Mouse (Mus musculus) 416B (cell line): Measurements from ENCODE around the gene Zbtb6.

Experiments
- DNase-seq: peaks from one replicate; pipeline ENCODE4 v3.0.0; 2011; ENCODE audit warnings: low read depth

The Zbtb6 gene

DNA sequence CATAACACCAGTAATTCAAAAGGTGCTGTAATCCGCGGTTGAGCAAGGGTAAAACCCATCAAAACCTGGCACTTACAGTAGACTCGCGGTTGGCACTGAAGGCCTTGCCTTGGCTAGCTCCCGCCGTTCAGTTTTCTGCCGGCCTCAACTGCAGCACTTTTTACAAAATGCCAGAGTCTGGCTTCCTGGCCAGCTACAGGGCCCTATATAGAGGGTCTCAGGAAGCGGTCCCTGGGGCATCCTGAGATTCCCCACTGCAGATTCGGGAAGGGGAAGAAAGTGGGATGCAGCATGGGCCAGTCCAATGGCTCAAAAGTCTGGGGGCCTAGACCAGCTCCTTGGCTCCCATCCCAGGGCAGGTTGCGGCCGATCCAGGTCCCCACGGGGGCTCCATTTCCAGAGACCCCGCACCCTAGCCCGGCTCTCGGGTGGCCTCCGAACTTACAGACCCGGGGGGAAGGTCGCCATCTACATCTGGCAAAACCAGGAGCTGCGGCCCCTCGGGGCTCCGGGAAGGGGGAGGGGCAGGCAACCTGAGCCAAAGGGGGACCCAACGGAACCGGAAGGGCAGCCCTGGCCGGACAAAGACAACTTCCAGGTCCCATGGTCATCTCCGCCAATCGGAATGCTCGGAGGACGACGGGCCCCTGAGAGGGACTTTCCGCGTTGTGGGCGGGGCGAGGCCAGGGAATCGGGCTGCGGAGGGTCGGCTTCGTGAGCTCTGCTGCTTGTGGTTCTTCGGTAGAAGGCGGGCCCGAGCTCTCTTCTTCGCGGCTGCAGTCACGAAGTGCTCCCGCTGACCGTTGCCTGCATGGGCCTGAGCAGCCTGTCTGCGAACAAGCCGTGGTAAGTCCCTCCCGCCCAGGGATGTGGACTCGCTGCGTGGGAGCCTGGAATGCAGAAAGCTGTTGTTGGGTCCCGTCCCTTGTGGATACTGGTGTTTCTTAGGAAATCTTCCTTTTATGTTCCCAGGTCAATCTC is at the start of gene Zbtb6, which contains the start of the genes Zbtb26 and Rabgap1:
TSS of gene Zbtb6 (minus strand) at position 561 of the 981 bp plus-strand sequence.
TSS of gene Zbtb26 (minus strand) at position 525 of the 981 bp plus-strand sequence.
TSS of gene Rabgap1 (plus strand) at position 669 of the 981 bp plus-strand sequence.
- peak; percentile 96 for DNase-seq

DNA sequence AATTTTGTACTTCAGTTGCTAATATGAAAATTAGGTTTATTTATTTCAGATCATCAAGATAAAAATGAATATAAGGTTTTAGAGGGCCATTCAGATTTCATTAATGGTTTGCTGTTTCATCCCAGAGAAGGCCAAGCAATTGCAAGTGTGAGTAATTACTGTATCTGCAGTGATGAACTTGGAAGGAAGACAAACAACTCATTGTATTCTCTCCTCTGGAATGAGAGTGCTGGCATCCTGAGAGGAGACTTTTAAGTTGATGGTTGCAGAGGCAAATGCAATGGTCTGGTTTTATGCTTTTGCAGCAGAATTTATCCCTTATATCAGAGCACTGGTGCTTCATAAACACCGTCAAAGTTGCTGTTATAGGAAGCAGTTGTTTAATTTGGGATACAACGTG is 46.0 kb upstream of the Zbtb6 start:
- DNase-seq = no peak

DNA sequence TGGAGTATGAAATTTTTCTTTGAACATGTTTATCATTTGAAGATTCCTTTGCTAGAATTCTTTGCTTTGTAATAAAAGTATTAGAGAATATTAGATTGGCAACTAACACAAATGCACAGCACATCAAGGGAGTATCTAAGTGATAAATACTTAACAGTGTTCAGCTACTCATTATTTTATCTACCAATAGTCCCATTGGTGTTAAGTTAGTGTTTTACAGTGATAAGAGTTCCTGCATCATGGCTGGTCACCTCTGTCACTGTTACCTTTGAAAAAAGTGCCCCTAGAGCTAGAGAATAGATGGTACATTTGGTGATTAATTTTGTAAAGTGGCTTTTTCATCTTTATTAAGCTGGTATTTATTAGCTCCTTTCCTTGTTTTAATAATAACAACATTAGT is 43.4 kb upstream of the Zbtb6 start:
- no peak for DNase-seq

DNA sequence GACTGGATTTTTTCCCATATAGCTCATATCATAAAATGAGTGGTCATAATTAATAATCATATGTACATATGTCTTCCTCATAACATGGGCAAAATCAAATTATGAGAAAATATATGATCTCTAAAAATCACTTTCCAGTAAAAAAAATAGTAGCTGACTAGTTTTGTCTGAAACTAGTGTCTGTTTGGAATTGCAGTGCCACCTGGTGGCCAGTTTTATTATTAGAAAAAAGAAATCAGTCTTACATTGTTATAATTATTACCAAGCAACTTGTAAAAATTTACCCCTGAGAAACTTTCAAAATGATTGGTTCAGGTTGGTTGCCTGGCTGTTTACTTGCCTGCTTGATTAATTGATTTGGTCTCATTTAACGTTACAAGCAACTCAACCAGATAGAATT is 42.4 kb upstream of the Zbtb6 start:
- peak; percentile 74 for DNase-seq

DNA sequence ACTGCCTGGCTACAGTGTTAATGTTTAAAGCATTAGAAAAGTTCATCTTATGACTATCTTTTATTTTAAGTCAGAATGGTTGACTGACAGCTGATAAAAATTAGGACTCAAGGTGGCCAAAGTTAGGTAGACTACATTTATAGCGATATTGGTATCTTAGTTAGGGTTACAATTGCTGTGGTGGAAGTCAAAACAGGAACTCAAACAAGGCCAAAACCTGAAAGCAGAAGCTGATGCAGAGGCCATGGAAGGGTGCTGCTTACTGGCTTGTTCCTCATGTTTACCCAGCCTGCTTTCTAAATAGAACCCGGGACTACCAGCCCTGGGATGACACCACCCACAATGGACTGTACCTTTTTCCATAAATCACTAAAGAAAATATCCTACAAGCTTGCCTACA is 41.2 kb upstream of the Zbtb6 start:
- DNase-seq = no peak

DNA sequence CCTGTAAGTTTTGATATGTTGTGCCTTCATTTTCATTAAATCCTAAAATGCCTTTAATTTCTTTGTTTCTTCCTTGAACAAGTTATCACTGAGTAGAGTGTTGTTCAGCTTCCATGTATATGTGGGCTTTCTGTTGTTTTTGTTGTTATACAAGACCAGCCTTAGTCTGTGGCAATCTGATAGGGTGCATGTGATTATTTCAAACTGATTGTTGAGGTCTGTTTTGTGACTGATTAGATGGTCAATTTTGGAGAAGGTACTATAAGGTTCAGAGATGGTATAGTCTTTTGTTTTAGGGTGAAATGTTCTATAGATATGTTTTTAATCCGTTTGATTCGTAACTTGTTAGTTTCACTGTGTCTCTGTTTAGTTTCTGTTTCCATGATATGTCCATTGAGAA is 37.1 kb upstream of the Zbtb6 start:
- DNase-seq = no peak

DNA sequence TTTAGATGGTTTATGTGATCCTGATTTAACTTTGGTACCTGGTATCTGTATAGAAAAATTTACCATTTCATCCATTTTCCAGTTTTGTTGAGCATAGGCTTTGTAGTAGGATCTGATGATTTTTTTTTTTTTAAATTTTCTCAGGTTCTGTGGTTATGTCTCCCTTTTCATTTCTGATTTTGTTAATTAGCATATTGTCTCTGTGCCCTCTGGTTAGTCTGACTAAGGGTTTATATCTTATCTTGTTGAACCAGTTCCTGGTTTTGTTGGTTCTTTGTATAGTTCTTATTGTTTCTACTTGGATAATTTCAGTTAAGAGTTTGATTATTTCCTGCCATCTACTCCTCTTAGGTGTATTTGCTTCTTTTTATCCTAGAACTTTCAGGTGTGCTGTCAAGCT is 36.6 kb upstream of the Zbtb6 start:
- DNase-seq = no peak

DNA sequence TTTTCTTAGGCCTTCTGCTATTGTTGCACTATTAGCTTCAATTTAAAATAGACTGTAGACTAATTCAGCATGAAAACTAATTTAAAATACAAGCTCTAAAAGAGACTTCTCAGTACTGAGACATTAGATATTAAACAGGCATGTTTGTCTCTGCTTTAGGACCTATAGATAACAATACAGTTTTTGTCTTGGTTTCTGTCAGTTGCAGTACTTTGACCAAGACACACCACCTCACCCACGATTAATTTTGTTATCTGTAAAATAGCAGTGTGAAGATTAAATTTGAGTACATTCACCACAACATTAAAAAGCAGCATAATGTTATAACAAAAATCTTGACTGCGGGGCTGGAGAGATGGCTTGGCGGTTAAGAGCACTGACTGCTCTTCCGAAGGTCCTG is 23.3 kb upstream of the Zbtb6 start:
- DNase-seq = no peak

DNA sequence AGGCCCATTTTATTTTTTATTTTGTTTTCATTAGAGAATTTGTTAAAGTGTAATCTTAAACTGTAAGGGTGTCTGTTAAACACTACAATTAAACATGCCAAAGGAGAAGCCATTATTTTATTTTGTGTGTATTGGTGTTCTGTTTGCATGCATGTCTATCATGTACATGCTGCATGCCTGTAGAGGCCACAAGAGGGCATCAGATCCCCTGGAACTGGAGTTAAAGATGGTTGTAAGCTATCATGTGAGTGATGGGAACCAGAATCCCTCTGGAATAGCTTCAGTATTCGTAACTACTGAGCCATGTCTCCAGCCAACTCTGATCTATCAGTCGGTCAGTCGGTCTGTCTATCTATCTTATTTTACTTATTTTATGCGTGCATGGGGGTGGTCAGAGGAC is 17.7 kb upstream of the Zbtb6 start:
- DNase-seq = no peak

DNA sequence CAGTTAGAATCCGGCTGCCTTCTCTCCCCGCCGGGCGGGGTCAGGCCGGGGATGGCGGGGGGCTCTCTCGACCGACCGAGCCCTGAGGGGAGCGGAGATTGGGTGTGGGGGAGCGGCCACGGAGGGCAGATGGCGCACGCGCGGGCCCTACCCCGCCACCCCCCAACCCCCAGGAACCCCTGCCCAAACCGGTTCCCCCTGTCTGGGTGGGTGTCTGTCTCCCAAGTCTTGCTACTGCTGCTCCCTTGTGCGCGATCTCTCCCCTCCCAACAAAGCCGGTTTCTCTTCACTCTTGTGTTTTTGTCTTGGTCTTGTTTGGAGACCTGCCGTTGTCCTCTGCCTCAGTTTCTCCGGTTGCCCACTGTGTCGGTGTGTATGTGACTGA is 9.4 kb upstream of the Zbtb6 start:
- DNase-seq = no peak

DNA sequence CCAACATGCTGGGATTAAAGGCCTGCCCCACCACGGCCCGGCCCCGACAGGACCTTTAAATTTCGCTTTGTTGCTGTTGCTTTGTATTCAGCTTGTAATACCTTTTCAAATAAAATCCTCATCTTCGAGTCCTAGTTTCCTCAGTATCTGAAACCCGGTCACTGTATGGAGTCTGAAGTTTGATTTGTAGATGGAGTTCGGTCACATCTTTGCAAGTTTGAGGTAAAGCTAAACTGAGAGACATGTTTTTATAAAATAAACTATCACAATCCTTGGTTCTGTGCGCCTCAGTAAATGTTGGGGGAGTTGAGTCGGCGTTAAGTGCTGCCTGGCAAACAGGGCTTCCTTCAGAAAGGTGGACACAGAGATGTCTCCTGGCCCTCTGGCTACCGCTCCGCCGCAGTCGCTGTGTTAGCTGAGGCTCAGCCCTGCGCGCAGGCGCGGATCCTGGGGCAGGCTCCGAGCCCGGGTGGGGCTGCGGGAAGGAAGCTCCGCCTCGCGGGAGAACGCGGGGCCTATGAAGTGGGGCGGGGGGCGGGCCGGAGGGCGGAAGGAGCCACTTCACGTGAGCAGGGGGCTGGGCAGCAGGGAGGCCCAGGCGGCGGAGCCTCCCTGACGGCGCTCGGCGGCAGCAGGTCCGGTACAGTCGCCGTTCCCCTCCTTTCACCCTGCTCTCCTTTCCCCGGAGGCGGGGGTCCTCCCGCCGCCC is 8.8 kb upstream of the Zbtb6 start:
- DNase-seq = peak; percentile 93

DNA sequence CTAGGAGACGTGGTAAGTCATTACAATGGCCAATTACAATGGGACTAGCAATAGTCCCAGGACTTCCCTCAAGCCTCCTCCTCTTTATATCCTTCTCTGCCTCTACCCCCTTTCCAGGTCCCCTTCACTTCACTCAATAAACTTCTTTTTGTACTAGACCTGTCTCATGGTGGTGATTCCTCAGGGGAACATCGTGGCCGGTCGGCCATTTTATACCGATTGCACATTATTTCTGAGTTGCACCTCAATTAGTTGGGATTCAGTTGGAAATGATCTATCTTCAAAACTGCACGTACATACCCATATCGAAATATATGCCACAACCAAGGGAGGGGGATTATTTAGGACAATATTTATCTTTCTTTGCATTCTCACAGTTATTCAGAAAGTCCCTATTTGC is 11.4 kb downstream of the Zbtb6 start:
- peak; percentile 66 for DNase-seq

DNA sequence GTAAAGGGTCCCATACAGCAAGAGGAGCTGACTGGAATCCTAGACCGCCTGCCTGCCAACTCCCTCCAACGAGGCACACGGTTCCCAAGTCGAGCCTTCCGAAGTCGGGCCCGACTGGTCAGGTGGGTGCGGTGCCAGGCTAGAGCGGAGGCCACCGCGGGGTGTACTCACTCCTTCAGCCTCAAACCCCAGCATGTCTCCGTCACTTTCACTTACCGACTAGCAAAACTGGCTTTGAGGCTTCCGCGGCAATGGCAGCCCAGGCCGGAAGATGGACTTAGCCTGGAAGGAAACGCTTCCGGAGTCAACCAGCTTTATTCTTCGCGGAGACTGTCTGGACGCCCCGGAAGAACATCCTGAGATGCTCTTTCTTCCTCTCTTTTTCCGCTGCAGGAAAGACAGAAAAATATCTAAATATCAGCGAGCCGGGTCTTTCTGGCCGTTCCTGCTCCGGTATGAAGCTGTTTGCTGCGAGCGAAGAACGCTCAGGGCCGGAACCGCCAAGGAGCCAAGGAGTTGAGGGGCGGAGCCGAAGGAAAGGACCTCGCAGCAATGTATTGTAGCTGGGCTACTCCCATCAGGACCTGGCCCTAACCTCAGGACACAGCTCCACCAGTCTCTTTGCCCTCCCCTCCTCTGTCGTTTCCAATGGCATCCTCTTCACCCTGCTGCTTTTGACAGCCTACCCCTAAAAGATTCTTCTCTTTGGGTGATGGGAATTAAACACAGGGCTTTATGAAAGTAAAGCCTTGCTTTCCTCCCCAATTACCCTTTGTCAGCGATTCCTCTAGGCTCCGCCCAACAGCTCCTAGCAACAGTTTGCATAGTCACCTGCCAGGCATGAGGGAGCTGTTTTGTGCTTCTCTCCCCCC is 12.1 kb downstream of the Zbtb6 start:
- DNase-seq = peak; percentile 91

DNA sequence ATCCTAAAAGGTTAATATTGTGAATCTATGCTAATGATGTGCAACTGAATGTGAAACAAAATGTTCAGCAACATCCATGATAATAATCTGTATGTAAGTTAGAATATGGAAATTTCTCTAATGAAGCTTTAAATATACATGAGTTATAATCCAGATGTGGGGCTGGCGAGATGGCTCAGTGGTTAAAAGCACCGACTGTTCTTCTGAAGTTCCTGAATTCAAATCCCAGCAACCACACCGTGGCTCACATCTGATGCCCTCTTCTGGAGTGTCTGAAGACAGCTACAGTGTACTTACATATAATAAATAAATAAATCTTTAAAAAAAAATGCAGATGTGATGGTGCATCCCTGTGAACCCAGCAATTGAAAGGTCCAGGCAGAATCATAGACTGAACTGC is 19.3 kb downstream of the Zbtb6 start:
- DNase-seq = peak; percentile 69

DNA sequence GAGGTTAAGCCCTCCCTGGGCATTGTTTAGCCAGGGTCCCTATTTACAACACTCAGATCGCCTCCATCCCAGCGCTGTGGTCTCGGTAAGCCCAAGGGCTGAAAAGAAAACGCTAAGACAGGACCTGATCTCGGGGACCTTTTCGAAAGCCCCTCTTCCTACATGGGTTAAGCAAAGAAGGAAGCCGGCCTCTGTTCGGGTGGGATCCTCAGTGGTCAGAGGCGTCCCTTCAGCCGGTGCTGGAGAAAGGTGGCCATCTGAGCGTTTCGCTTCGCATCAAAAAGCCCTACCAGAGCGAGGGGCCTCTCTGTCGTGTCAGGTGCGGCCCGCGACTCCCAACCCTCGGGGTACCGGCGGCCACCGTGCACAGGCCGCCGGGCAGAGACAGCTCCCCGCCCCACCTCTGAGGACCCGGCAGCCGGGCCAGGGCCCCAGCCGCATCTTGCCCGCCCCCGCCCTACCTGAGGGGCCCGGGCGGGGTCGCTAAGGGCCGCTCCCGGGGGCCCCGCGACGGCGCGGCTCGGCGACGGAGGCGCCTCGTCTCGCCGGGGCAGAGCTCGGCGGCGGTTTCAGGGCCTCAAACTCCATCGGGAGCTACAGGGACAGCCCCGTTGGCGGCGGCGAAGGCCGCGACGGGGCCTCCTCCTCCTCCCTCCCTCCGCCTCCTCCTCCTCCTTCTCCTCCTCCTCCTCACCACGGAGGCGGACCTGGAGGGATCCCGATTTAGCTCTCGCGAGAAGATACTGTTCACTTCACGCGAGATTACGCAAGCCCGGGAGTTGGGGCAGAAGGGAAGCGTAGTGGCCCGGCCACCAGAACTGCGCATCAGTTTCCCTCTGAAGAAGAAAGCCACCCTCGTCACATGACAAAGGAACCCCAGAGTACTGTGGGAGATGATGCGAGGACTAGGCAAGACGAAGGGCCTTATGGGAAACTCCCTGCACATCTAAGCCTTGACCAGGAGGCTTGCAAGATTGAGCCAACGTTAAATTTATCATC is 20.4 kb downstream of the Zbtb6 start, which contains the start of gene Rc3h2:
TSS of gene Rc3h2 (minus strand) at position 598 of the 999 bp plus-strand sequence.
- peak; percentile 99 for DNase-seq

DNA sequence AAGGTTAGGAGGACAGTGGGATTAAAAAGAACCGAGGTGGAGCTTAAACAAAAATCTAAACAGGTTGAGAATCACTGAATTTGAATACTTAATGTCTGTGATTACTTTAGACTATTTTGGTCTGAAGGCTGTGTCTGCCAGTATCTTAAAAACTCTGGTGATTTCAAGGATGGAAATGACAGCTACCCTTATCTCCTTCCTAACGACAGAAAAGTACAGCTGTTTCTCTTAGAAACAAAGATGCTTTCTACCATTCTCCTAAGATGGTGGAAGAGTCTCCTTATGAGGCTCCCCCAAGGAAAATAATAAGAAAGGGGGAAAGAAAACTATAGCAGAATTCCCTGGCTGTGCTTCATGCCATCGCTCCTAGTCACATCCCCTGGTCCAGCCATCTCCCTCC is 21.1 kb downstream of the Zbtb6 start:
- DNase-seq = no peak

DNA sequence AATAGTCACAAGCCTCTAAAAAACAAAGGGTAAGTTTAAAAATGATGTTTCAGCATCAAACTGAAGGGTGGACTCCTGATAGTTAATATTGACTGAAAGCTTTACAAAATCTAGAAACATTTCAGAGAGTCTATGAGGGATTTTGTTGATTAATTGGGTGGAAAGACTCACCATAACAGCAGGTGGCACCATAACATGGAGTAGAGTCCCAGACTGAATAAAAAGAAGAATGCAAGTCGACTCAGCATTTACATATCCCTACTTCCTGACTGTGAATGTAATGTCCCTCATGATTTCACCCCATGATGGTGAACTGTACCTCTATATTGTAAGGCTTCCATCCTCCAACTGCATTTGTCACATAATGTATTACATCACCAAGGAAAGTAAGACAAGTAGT is 47.4 kb downstream of the Zbtb6 start:
- DNase-seq = peak; percentile 57

DNA sequence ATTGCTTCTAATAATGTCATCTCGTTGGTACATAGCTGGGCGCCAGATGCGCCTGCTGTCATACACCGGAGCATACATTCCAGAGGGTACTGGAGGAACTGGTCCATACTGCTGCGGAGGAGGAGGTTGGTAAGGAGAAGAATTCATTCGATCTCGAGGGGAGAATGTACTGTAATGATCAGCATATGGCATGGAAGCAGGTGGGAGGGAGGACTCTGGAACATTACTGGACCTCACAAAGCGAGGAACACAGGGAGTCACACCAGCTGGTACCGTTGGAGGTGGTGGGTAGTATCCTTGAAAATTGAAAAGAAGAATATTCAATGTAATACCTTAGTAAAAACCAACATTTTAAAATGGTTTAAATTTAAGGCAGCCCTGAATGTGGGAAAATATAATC is 60.0 kb downstream of the Zbtb6 start:
- no peak for DNase-seq

DNA sequence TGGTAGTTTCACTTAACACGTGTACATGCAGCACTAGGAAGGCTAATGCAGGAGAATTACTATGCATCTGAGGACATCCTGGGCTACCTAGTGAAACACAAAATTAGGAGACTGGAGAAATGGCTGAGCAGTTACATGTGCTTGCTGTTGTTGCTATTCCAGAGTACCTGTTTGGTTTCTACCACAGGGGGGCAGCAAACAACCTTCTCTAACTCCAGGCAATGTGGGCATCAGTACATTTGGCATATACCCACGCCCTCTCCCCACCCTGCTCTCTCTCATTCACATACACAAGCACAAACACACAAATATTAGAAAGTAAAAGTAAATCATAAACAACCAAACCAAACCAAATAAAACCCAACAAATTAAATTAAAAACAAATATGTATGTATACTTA is 62.8 kb downstream of the Zbtb6 start:
- peak; percentile 83 for DNase-seq

DNA sequence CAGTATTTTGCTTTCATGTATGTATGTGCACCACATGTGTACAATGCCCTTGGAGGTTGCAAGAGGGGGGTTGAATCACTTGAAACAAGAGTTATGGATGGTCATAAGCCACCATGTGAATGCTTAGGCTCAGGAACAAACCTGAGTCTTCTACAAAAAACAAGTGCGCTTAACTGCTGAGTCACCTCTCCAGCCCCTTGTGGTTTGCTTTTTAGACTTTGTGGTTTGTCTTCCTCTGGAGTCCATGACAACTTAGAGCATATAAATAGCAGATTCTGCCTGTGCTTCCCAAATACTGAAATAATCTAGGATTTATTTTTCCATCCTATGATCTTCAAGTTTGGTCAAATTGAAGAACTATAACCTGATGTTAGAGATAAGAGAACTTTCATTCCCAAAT is 67.0 kb downstream of the Zbtb6 start:
- DNase-seq = peak; percentile 93
